In genomic region chr6:53363981-53364391, GRCm38 (mm10) we compare ENCODE assay signal across 10 mouse cellular contexts.
A peak's percentile ranks its signal among the peaks of the same experiment; 100 is the strongest.
DNase-seq lines count a peak whose midpoint lies in the region; ATAC-seq lines count a peak whose summit lies in the region.
"Had no signal": no experiment of that assay in that cellular context is flagged by ENCODE, and none has a peak within 500 bp of the region (broad histone marks: within the 10 kb centered on the region; RNA-seq: fewer than 3 reads in every experiment).

No protein-coding gene starts in this region.

- peak overlapping the region; percentile 13; the same call in 1 of the 2 replicates for H3K4me2 ChIP-seq in limb, embryonic 12.5 days

- intact Hi-C loops in heart, postnatal 10 days (cut with DNase I): no loop called here

- H3K4me1 ChIP-seq in limb, embryonic 12.5 days (replicated peaks): peaks cover 35% of the 10 kb centered on the region
- H3K4me1 ChIP-seq: megakaryocyte, embryonic 14.5 days had no signal

- 4% methylated on average over 4 of the region's 4 CpGs for WGBS in limb, embryonic 12.5 days

- no peak overlapping the region for H3K4me3 ChIP-seq in limb, embryonic 12.5 days (replicated peaks)
- H3K4me3 ChIP-seq: megakaryocyte, embryonic 14.5 days had no signal

- peak; percentile 66 for ATAC-seq in limb, embryonic 12.5 days (ENCODE audit: insufficient number of reproducible peaks, insufficient read depth, low FRiP score, low TSS enrichment, low read depth)
- no peak for ATAC-seq in megakaryocyte, adult 5-6 weeks (ENCODE audit: poor library complexity, severe bottlenecking)

- no peak overlapping the region for H3K9ac ChIP-seq in limb, embryonic 12.5 days (replicated peaks)

- H3K27ac ChIP-seq in limb, embryonic 12.5 days: peak overlapping the region; percentile 90

- H3K9me3 ChIP-seq in limb, embryonic 12.5 days: no peaks in the 10 kb centered on the region
- H3K9me3 ChIP-seq: megakaryocyte, embryonic 14.5 days had no signal

- no peaks in the 10 kb centered on the region for H3K36me3 ChIP-seq in limb, embryonic 12.5 days

- no peaks in the 10 kb centered on the region for H3K27me3 ChIP-seq in limb, embryonic 12.5 days

- peak; percentile 12 for DNase-seq in gastrocnemius, adult 18-20 months (ENCODE audit: low spot score)
- no peak for DNase-seq in gastrocnemius, postnatal 25 days
- DNase-seq in embryo, embryonic 10.5 days (ENCODE audit: low spot score): peak; percentile 75
- DNase-seq in heart, postnatal 10 days: peak; percentile 23 to 25
- no peak for DNase-seq in urinary bladder, postnatal 4 days (ENCODE audit: low spot score in 2 of 2)
- no peak for DNase-seq in spleen, postnatal 36 days (ENCODE audit: low spot score in 2 of 2)
- DNase-seq: cerebellum, postnatal 14 days had no signal

Comparison
In these comparisons a context has a peak if more than half of its experiments do, and no peak if none do; other contexts are left out.
1. DNase-seq: peak in gastrocnemius, adult 18-20 months (single experiment), embryo, embryonic 10.5 days (single experiment) and heart, postnatal 10 days (2 of 2); none in gastrocnemius, postnatal 25 days (single experiment), urinary bladder, postnatal 4 days (0 of 2) and spleen, postnatal 36 days (0 of 2).